Mouse (Mus musculus): ENCODE data around the gene Fopnl. TPM values are rescaled to one million over a fixed set of nuclear protein-coding genes. Genes with fewer than 3 reads are reported as not detected.

The Fopnl gene
- polyA plus RNA-seq, 1 experiment from 2014 or later, result 174 TPM

DNA sequence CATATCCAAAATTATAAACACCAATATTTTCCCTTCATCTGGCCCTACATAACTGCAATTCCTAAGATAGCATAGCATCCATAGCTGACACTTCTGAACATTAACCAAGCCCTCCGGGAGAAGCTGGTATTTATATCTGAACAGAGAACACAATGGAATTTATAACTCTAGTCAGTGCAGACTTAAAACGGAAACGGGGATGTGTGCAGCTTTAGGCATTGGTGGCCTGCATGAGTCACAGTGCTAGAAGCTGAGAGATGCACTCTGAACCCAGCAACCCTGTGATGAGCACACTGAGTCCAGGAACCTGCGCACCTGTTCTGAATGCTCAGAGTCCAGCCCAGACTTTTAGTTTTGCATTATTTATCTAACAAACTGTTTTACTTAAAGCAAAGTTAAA, 18.7 kb downstream of the Fopnl start:
- DNase-seq (ENCODE audit: low spot score), result no peak
- Histone ChIP-seq H3K27ac (ENCODE audit: low read depth, low read length) (no peak overlapping the region), H3K9me3 (ENCODE audit: control insufficient read depth, low read length) (no peaks in the 10 kb centered on the region), H3K4me1 (replicated peaks; ENCODE audit: control insufficient read depth, insufficient read depth, low read length) (no peaks in the 10 kb centered on the region), H3K4me2 (ENCODE audit: low read depth, low read length, severe bottlenecking) (no peak overlapping the region), H3K36me3 (ENCODE audit: control insufficient read depth, insufficient read depth, low read length) (no peaks in the 10 kb centered on the region; the same call in 1 of the 2 replicates), H3K4me3 (ENCODE audit: low read depth, low read length) (no peak overlapping the region), H3K9ac (ENCODE audit: low read length) (no peak overlapping the region), H3K27me3 (ENCODE audit: control insufficient read depth, insufficient read depth, low read length) (no peaks in the 10 kb centered on the region)
- WGBS, result 97% methylated on average over 4 of the region's 4 CpGs
- no peak for ATAC-seq (replicated peaks; ENCODE audit: low FRiP score)

DNA sequence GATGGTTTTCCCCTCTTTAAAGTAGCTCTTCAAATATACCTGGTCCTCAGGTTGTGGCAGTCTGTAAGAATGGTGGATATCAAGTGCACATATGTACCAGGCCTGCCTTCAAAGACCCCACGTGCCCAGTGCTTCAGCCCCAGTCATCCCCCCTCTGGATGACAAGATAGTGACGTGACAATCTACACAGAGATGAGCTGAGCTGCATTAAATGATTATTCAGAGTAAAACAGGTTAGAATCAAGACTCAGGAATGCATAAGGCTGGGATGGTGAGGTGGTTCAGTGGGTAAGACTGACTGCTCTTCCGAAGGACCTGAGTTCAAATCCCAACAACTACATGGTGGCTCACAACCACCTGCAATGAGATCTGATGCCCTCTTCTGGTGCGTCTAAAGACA, 19.5 kb downstream of the Fopnl start:
- Histone ChIP-seq H3K9me3 (ENCODE audit: control insufficient read depth, low read length) (no peaks in the 10 kb centered on the region), H3K4me1 (replicated peaks; ENCODE audit: control insufficient read depth, insufficient read depth, low read length) (no peaks in the 10 kb centered on the region), H3K9ac (ENCODE audit: low read length) (no peak overlapping the region), H3K4me2 (ENCODE audit: low read depth, low read length, severe bottlenecking) (no peak overlapping the region), H3K27ac (ENCODE audit: low read depth, low read length) (no peak overlapping the region), H3K27me3 (ENCODE audit: control insufficient read depth, insufficient read depth, low read length) (no peaks in the 10 kb centered on the region), H3K36me3 (ENCODE audit: control insufficient read depth, insufficient read depth, low read length) (no peaks in the 10 kb centered on the region; the same call in 1 of the 2 replicates), H3K4me3 (ENCODE audit: low read depth, low read length) (no peak overlapping the region)
- 93% methylated on average over 4 of the region's 4 CpGs for WGBS
- ATAC-seq (replicated peaks; ENCODE audit: low FRiP score) (no peak), DNase-seq (ENCODE audit: low spot score) (no peak)

DNA sequence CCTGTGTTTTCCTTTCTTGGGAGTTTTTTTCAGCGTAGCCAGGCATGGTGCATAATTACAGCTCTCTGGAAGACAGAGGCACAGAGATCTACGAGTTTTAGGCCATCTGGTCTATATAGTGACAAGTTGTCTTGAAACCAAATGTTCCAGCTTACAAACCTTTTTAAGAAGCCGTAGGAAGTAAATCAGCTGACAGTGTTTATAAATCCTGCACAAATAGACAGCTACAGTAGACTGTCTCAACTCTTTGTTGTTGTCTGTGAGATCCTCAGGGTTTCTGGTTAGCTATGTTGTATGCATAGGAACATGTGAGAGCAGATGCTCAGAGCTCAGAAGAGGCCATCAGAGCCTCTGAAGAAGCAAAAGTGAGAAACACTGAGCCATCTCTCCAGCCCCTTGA, 20.1 kb downstream of the Fopnl start:
- Histone ChIP-seq H3K4me2 (ENCODE audit: low read depth, low read length, severe bottlenecking) (no peak overlapping the region), H3K36me3 (ENCODE audit: control insufficient read depth, insufficient read depth, low read length) (no peaks in the 10 kb centered on the region; the same call in 1 of the 2 replicates), H3K4me1 (replicated peaks; ENCODE audit: control insufficient read depth, insufficient read depth, low read length) (no peaks in the 10 kb centered on the region), H3K27me3 (ENCODE audit: control insufficient read depth, insufficient read depth, low read length) (peaks cover 3% of the 10 kb centered on the region; the same call in 1 of the 2 replicates), H3K4me3 (ENCODE audit: low read depth, low read length) (no peak overlapping the region), H3K27ac (ENCODE audit: low read depth, low read length) (no peak overlapping the region), H3K9me3 (ENCODE audit: control insufficient read depth, low read length) (no peaks in the 10 kb centered on the region), H3K9ac (ENCODE audit: low read length) (no peak overlapping the region)
- no peak for DNase-seq (ENCODE audit: low spot score)
- no peak for ATAC-seq (replicated peaks; ENCODE audit: low FRiP score)
- 97% methylated on average over 3 of the region's 3 CpGs for WGBS

DNA sequence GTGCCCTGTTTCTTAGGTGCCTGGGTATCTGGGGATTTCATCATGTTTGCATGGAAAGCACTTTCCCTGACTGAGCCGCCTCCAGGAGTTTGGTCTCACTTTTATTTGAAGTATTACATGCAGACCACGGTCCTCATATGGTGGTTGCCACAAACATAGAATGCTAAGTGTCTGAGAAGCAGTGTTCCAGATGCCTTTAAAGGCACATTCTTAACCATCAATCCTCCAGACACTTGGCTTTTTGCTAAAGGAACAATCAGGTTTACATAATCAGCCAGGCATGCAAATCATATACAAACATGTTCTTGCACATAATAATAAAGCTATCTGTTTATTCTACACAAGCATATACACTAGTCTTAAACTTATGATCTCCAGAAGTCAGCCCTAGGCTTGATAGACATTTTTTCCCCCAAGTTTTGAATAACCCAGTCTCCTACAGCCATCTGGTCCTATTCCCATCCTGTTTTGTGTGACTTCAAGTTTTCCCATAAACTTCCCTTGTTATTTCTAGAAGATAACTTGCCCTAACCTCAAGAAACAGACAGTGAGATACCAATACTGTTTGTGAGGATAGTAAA, 20.6 kb downstream of the Fopnl start:
- Histone ChIP-seq H3K9me3 (ENCODE audit: control insufficient read depth, low read length) (no peaks in the 10 kb centered on the region), H3K27ac (ENCODE audit: low read depth, low read length) (no peak overlapping the region), H3K4me2 (ENCODE audit: low read depth, low read length, severe bottlenecking) (no peak overlapping the region), H3K4me3 (ENCODE audit: low read depth, low read length) (no peak overlapping the region), H3K4me1 (replicated peaks; ENCODE audit: control insufficient read depth, insufficient read depth, low read length) (no peaks in the 10 kb centered on the region; the same call in 1 of the 2 replicates), H3K27me3 (ENCODE audit: control insufficient read depth, insufficient read depth, low read length) (peaks cover 7% of the 10 kb centered on the region; the same call in 1 of the 2 replicates), H3K36me3 (ENCODE audit: control insufficient read depth, insufficient read depth, low read length) (no peaks in the 10 kb centered on the region; the same call in 1 of the 2 replicates), H3K9ac (ENCODE audit: low read length) (no peak overlapping the region)
- no peak for DNase-seq (ENCODE audit: low spot score)
- 92% methylated on average over 2 of the region's 2 CpGs for WGBS
- ATAC-seq (replicated peaks; ENCODE audit: low FRiP score), result no peak

DNA sequence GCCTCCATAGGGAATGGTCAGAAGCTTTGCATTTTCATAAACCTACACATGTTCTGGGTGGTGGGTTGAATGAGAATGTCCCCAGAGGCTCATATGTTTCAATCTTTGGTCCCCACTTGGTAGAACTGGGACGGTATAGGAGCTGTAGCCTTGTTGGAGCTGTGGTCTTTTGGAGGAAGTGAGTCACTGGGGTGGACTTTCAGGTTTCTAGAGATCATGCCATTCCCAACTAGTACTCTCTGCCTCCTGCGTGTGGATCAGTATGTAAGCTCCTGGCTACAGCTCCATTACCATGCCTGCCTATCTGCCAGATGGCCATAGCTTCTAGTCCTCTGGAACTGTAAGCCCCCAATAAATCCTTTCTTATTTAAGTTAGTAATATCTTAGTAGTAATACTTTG, 21.9 kb downstream of the Fopnl start:
- Histone ChIP-seq H3K36me3 (ENCODE audit: control insufficient read depth, insufficient read depth, low read length) (no peaks in the 10 kb centered on the region; the same call in 1 of the 2 replicates), H3K9me3 (ENCODE audit: control insufficient read depth, low read length) (no peaks in the 10 kb centered on the region), H3K4me2 (ENCODE audit: low read depth, low read length, severe bottlenecking) (no peak overlapping the region), H3K4me1 (replicated peaks; ENCODE audit: control insufficient read depth, insufficient read depth, low read length) (no peaks in the 10 kb centered on the region; the same call in 1 of the 2 replicates), H3K27ac (ENCODE audit: low read depth, low read length) (no peak overlapping the region), H3K9ac (ENCODE audit: low read length) (no peak overlapping the region), H3K4me3 (ENCODE audit: low read depth, low read length) (no peak overlapping the region), H3K27me3 (ENCODE audit: control insufficient read depth, insufficient read depth, low read length) (peaks cover 8% of the 10 kb centered on the region; the same call in 1 of the 2 replicates)
- DNase-seq (ENCODE audit: low spot score) (no peak), ATAC-seq (replicated peaks; ENCODE audit: low FRiP score) (no peak)
- WGBS, result 86% methylated on average over 2 of the region's 2 CpGs

DNA sequence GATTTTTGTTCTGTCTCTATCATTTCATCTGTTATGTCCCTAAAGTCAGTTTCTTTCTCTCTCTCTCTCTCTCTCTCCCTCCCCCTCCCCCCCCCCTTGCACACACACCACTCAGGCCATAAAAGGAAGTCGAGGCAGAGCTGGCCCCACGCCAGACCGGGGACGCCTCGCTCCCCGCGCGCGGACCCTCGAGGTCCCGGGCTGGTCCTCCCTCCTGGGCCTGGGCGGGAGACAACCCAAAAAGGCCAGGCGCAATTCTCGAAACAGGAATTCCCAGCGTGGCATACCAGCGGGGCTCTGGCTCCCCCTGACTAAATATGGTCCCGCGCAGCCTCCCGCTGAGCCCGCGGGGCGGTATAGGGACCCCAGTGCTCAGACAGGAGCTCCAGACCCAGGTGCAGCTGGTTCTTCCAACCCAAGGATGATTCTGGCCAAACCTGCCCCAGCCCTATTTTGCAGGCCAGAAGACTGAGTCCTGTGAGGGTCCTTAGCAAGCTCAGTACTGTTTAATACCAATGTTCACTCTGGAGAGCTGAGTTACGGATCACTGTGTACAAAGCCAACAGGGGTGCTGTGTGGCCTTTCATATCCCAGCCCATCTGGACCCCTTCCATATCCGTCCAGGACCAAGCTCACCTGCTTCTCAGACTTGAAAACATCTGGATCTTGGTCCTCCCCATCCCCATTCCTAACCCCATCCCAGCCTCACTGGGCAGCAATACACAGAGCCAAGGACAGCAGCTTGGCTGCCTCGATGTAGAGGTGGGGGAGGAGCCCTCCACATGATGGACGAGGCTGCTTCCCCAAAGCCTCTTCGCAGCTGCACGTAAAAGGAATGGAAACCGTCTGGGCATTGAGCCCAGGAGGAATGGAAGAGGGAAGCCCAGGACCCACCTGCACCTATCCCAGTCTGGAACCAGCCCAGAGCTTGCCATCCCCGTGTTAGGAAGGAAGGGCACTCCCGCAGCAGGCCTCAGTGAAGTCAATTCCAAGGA, 24.7 kb downstream of the Fopnl start:
- Histone ChIP-seq H3K27me3 (ENCODE audit: control insufficient read depth, insufficient read depth, low read length) (peaks cover 8% of the 10 kb centered on the region; the same call in 1 of the 2 replicates), H3K9me3 (ENCODE audit: control insufficient read depth, low read length) (no peaks in the 10 kb centered on the region), H3K4me2 (ENCODE audit: low read depth, low read length, severe bottlenecking) (peak overlapping the region; percentile 38), H3K9ac (ENCODE audit: low read length) (no peak overlapping the region), H3K36me3 (ENCODE audit: control insufficient read depth, insufficient read depth, low read length) (no peaks in the 10 kb centered on the region), H3K4me1 (replicated peaks; ENCODE audit: control insufficient read depth, insufficient read depth, low read length) (no peaks in the 10 kb centered on the region; the same call in 1 of the 2 replicates), H3K27ac (ENCODE audit: low read depth, low read length) (no peak overlapping the region), H3K4me3 (ENCODE audit: low read depth, low read length) (no peak overlapping the region)
- DNase-seq (ENCODE audit: low spot score) (no peak), ATAC-seq (replicated peaks; ENCODE audit: low FRiP score) (no peak)
- WGBS, result 13% methylated on average over 31 of the region's 31 CpGs

DNA sequence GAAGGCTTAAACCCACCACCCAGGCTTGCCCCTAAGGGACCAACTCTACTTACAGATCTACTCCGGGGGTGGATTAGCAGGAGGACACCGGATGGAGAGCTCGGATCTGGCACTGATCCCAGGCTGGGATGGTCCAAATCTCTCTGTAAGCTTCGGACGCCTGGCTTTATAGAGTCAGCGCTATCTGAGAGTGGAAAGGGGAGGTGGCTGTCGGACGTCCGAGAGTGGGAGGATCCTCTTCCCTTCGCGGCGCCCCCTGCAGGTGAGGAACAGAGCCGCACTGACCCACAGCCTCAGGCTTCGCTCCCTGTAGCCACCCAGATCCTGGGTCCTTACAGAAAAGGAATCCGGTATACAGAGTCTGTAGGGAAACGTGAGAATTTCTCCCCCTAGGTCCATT, 26.0 kb downstream of the Fopnl start, which contains the start of gene Myh11:
Gene Myh11 (minus strand): TSS at position 150 of the 400 bp plus-strand sequence.
- ATAC-seq (replicated peaks; ENCODE audit: low FRiP score) (peak; percentile 44; the same call in 1 of the 2 replicates), DNase-seq (ENCODE audit: low spot score) (peak; percentile 80)
- 4% methylated on average over 16 of the region's 16 CpGs for WGBS
- Histone ChIP-seq H3K27me3 (ENCODE audit: control insufficient read depth, insufficient read depth, low read length) (peaks cover 8% of the 10 kb centered on the region; the same call in 1 of the 2 replicates), H3K4me3 (ENCODE audit: low read depth, low read length) (no peak within 1 kb of the TSS), H3K4me1 (replicated peaks; ENCODE audit: control insufficient read depth, insufficient read depth, low read length) (no peaks in the 10 kb centered on the region; the same call in 1 of the 2 replicates), H3K4me2 (ENCODE audit: low read depth, low read length, severe bottlenecking) (peak within 1 kb of the TSS; percentile 38), H3K9ac (ENCODE audit: low read length) (no peak within 1 kb of the TSS), H3K9me3 (ENCODE audit: control insufficient read depth, low read length) (no peaks in the 10 kb centered on the region), H3K36me3 (ENCODE audit: control insufficient read depth, insufficient read depth, low read length) (no peaks in the 10 kb centered on the region), H3K27ac (ENCODE audit: low read depth, low read length) (no peak within 1 kb of the TSS)

DNA sequence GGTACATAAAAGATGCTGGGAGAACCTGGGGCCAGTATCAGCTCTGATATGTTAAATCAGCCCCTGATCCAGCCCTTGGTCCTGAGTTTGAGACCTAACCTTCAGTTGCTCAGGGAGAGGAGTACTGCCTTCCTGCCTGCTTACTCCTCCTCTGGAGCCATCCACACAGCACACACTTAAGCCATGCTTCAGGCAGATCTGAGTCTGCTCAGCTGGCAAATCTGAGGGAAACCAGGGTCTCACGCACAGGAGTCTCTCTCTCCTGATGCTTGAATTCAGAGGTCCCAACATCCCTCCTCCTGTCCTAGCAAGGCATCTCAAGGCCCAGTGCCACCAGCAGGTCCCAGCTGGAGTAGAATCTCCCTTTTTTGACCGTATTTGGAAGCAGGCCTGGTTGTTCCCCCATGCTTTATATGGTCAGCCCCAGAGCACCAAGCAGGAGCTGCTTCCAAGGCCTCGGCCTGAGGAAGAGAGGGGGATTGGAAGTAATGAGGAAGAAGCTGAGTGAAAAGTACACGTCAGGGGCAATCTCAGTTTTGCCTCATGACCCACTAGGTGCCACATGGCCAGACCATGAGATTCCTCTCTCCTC, 44.7 kb downstream of the Fopnl start:
- no peak for ATAC-seq (replicated peaks; ENCODE audit: low FRiP score)

More for the DNA sequence above, 44.7 kb downstream of the Fopnl start:
- H3K4me3 ChIP-seq (ENCODE audit: low read depth, low read length), result no peak overlapping the region
- 74% methylated on average over 4 of the region's 4 CpGs for WGBS
- H3K4me1 ChIP-seq (replicated peaks; ENCODE audit: control insufficient read depth, insufficient read depth, low read length), result no peaks in the 10 kb centered on the region
- H3K36me3 ChIP-seq (ENCODE audit: control insufficient read depth, insufficient read depth, low read length), result no peaks in the 10 kb centered on the region
- H3K27ac ChIP-seq (ENCODE audit: low read depth, low read length), result no peak overlapping the region
- no peak overlapping the region for H3K4me2 ChIP-seq (ENCODE audit: low read depth, low read length, severe bottlenecking)
- DNase-seq (ENCODE audit: low spot score), result no peak
- H3K9me3 ChIP-seq (ENCODE audit: control insufficient read depth, low read length), result no peaks in the 10 kb centered on the region
- H3K27me3 ChIP-seq (ENCODE audit: control insufficient read depth, insufficient read depth, low read length), result no peaks in the 10 kb centered on the region
- H3K9ac ChIP-seq (ENCODE audit: low read length), result no peak overlapping the region

Data from forebrain, embryonic 11.5 days (tissue).